Mouse (Mus musculus): ENCODE measurements around the gene Kdm1b.

Gene Kdm1b

DNA sequence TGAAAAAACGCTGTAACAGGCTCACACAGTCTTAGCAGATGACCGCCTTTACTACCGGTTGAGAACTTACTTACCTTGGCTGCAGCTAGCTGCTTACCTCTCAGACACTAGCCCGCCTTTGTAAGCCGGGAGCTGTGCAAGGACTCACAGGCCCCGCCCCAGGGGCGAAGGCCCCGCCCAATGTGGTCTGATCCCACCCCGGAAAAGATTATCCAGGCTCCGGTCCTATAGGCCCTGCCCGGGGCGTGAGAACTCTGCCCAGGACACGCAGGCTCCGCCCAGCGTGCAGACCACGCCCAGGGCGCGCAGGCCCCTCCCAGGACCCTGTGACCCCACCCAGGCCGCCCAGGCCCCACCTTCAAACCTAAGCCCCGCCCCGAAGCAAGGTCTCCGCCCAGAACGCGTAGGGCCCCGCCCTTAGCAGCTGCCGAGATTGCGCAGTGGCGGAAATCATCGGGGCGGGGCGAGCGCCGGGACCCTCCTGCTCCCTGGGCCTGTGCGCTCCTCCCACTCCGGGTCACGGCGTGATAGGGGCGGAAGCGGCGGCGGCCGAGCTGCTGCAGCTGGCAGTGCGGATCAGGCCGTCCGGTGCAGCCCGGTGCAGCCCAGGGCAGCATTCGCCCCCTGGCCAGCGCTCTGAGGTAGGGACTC lies at the start of gene Kdm1b:
Gene Kdm1b (plus strand): TSS at position 470 of the 651 bp plus-strand sequence.
- TF ChIP-seq GATA4 (IDR thresholded peaks at IDR 0.05; ENCODE audit: insufficient replicate concordance, low read length), result peak; percentile 76; the same call in 1 of the 2 replicates

DNA sequence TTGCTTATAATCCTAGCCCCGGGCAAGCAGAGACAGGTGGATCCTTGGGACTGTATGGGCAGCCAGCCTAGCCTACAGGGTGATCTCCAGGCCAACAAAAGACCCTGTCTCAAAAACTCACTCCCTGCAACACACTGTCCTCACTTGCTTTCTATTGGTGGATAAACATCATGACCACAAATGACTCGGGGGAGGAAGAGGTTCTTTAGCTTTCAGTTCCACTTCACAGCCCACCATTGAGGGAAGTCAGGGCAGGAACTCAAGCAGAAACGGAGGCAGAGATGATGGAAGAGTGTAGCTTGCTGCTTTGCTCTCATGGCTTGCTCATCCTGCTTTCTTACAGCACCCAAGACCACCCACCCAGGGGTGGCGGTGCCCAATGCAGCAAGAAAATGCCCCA lies 45.9 kb upstream of the Kdm1b start:
- TF ChIP-seq GATA4 (IDR thresholded peaks at IDR 0.05; ENCODE audit: insufficient replicate concordance, low read length), result no peak

DNA sequence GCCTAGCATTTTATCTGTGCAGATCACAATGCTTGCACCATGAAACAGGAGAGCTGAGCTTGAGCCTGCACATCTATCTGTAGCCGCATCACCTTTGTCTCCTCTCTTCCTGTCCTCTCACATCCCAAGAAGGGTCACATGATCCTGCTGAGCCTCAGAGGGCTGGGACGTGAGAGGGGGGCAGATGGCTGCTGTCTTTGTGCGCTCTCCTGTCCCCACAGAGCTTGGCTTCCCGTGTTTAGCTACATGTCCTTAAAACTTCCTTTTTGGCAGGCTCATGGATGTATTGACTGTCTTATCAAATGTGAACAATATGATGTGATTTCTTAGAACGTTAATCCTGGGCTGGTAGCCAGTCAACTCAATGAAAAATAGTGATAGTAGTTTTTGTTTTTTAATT lies 43.8 kb upstream of the Kdm1b start:
- 0 out of 2 replicates have a peak, but pooled peaks have one; percentile 5 for TF ChIP-seq GATA4 (IDR thresholded peaks at IDR 0.05; ENCODE audit: insufficient replicate concordance, low read length)

DNA sequence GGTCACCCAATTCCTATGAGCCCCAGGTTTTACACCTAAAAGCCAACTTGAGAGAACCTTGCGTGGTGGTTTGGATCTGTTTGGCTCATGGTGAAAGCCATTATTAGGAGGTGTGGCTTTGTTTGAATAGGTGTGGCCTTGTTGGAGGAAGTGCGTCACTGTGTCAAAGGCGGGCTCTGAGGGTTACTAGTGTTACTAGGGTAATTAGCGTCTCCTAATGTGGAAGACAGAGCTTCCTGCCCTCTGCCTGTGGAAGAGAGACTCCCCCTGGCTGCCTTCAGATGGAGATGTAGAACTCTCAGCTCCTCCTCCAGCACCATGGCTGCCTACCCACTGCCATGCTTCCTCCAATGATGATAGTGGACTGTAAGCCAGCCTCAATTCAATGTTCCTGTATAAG lies 41.7 kb upstream of the Kdm1b start:
- TF ChIP-seq GATA4 (IDR thresholded peaks at IDR 0.05; ENCODE audit: insufficient replicate concordance, low read length), result no peak

DNA sequence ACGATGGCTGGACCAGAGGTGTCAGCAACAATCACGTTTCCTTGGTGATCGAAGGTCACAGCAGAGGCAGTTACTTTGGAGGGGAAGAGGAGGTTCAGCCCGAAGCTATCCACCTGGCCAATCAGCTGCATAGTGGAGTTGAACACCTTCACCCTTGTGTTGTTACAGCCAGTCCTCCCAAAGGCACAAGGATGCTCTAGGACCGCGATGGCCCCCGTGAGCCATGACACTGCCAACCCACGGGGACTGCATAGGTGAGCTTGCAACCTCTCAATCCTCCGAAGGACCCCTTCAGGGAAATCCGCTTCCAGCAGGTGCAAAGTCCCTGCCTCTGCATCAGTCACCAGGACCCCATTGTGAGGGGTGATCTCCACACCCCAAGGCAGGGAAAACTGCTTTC lies 29.6 kb upstream of the Kdm1b start:
- no peak for TF ChIP-seq GATA4 (IDR thresholded peaks at IDR 0.05; ENCODE audit: insufficient replicate concordance, low read length)

DNA sequence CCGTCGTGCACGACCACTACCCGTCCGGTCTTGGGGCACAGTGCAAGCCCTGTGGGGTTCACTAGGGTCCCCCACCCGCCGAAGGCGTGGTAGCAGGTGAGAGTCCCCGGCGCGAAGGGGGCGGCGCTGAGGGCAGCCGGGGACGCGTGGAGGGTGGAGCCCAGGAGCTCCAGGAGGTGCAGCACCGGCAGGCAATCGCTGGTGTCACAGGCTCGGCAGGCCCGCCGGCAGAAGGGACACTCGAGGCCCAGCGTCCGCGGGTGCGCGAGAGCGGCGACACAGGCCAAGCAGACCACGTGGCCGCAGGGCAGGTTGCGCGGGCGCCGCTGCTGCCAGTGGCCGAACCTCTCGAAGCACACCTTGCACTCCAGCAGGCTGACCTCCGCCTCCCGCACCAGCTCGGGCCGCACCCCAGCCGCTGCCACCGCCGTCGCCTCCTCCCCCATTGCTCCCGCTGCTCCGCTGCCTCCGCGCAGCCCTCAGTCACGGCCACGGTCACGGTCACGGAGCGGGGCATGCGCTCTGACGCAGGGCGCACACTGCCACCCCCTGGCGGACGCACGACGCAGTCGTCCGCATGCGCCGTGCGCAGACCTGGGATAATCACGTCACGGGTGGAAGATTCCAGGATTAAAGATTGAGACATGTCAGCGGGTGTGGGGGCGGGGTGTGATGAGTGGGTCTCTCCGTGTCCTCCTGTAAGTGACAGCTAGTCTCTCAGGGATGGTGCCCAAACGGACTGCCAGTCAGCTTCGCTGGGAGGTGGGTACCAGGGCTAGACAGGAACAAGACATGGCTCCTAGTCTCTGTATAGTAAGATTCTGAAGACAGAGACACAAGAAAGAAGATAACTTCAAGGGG lies 28.7 kb upstream of the Kdm1b start, which contains the start of gene Nhlrc1:
Gene Nhlrc1 (minus strand): TSS at position 517 of the 861 bp plus-strand sequence.
- TF ChIP-seq GATA4 (IDR thresholded peaks at IDR 0.05; ENCODE audit: insufficient replicate concordance, low read length), result no peak

DNA sequence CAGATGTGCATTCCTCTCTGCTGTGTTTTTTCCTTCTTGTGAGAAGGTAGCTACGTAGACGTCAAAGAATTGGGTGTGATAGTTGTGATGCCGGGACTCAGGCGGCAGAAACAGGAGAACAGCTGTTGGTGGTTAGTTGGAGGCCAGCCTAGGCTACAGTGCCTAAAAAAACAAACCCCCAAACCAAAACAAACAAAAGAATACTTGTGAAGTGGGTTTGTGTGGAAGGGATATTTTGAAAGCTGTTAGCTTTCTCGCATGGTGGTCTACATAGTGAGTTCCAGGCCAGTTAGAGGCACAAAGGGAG lies 28.2 kb upstream of the Kdm1b start:
- no peak for TF ChIP-seq GATA4 (IDR thresholded peaks at IDR 0.05; ENCODE audit: insufficient replicate concordance, low read length)

DNA sequence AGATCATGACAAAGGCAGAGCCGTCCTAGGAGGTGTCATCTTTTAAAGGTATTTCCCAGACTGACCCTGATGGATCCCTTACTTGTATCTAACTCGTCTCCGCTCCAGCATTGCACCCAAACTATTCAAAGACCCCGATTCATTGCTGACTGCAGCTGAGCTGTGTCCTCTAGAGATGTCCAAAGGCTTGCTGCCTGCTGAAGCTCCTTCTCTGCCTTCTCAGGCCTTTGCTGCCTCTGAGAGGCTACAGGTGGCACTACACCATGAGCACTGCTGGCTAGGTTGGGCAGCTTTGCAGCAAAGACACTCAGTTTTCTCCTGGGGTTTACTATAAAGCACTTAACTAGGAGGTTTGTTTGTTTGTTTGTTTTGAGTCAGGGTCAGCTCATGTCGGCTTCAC lies 26.0 kb upstream of the Kdm1b start:
- no peak for TF ChIP-seq GATA4 (IDR thresholded peaks at IDR 0.05; ENCODE audit: insufficient replicate concordance, low read length)

DNA sequence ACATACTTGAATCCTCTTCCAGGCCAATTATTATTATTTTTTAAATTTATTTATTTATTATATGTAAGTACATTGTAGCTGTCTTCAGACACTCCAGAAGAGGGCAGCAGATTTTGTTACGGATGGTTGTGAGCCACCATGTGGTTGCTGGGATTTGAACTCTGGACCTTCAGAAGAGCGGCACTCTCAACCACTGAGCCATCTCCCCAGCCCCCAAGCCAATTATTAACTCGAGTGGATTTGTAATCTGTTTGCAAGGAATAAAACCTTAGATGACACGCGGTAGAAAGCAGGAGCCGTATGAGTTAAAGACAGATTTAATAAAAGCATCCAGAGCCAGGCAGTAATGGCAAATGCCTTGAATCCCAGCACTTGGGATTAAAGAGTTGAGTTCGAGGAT lies 23.5 kb upstream of the Kdm1b start:
- TF ChIP-seq GATA4 (IDR thresholded peaks at IDR 0.05; ENCODE audit: insufficient replicate concordance, low read length), result no peak

DNA sequence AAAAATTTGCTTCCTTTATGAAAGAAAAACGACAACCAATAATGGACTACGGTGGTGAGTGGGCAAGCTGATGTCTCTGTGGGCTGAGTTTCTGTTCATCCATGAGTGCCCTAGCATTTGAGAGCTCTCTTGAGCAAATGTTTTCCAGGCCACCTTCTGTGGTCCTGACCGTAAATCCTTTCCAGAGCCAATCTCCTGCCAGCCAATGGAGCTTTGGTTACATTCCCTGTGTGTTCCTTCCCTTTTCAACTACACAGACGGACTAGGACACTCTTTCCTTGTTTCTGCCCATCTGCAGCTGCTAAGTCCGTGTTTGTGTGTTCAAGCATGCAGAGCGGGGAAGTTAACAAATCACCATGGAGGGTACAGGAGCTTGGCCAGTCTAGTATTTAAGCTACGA lies 22.5 kb upstream of the Kdm1b start:
- TF ChIP-seq GATA4 (IDR thresholded peaks at IDR 0.05; ENCODE audit: insufficient replicate concordance, low read length), result no peak

DNA sequence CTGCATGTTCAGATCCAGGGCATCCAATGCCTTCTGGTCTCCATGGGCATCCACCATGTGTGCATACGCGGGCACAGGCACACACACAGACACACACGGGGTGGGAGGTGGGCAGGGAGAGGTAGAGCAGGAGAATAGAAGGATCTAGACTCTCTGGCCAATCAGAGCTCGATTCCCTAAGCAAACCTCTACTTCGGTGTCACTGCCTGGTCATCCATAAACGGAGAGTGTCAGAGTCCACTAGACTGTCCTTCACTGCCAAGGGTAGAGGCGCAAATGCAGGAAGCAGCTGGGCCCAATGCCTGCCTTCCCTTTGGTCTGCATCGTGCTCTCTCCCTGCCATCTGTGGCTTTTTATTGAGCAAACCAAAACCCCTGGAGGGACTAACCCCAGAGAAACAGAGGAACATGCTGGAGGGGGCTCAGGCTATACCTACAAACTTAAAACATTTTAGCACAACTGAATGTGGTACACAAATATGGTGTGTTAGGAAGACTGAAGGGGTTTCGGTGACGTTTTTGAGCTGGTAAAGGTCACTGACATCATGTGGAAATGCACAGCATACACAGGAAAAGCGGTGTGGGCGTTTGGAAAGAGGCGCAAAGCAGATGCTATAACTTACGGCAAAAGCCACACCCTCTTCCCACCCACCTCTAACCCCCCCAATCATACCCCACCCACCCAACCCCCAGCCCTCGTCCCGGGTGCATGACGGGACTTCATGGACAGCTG lies 12.8 kb upstream of the Kdm1b start:
- no peak for TF ChIP-seq GATA4 (IDR thresholded peaks at IDR 0.05; ENCODE audit: insufficient replicate concordance, low read length)

DNA sequence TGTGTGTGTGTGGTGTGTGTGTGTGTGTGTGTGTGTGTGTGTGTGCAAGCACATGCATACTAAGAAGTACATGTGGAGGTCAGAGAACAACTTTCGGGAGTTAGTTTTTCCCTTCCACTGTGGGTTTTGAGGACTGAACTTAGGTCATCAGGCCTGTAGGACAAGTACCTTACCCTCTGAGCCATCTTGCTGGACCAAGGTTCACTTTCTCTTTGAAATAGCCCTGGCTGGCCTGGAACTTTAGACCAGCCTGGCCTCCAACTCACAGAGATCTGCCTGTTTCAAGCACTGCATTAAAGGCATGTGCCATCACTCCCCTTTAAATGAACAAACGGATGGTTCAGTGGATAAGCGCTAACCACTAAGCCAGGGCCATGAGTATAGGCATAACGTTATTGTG lies 9.7 kb upstream of the Kdm1b start:
- TF ChIP-seq GATA4 (IDR thresholded peaks at IDR 0.05; ENCODE audit: insufficient replicate concordance, low read length), result no peak

DNA sequence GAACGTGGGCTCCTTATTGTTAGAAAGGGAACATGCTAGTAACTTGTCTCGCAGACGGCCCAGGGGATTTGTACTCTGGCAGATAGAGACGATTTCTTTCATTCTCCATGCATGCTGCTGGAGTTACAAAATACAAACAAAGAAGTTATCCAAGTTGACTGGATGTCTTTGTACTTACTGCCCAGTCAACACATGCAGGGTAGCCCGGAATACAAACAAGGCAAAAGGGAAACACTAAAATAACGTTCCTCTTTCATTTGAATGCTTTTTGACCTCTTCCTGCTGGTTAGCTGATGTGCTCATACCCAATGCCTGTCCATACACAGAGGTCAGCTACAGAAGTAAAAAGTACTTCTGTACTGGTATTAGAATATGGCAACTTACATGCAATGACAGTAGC lies 5.4 kb upstream of the Kdm1b start:
- no peak for TF ChIP-seq GATA4 (IDR thresholded peaks at IDR 0.05; ENCODE audit: insufficient replicate concordance, low read length)

DNA sequence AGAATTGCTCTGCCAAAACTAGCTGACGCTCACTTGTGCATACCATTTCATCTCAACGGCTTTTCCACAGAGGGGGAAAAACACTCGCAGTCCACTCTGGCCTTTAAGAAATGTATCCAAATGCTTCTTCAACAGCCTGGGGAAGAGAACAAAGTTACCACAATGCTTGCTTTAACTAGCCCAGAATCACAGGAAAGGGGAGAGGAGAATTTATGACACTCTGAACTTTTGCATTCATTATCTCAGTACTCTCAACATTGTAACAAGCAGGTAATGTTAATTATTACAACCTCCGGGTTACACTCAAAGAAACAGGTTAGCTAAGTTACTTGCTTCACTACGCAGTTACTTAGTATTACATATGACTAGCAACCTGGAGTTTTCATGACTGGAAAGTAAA lies 3.2 kb upstream of the Kdm1b start:
- TF ChIP-seq GATA4 (IDR thresholded peaks at IDR 0.05; ENCODE audit: insufficient replicate concordance, low read length), result no peak

DNA sequence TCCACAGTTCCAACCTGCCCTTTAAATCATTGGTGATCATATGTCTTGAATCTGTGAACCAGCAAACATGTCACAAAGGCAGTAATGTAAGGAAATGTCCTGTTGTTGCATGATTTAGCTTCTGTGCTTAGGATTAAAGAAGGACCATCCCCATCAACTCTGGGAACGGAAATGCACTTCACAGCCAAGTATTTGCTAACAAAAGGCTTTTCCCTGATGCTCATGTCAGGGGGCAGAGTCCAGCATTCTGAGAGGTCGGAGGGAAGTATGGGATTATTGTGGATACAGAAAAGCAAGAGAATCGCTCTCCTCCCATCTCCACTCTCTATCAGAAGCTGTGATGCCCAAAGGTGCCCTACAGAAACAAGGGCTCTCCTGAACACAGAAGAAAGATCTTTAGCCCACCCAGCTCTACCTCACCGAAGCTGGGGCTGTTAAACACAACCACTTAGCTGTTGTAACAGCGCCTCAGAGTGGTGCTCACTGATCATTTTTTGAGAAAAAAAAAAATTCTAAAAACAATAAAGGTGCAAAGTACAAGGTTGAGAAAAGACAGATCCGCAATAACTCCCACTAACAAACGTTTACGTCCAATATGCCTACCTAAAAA lies 1.2 kb upstream of the Kdm1b start:
- no peak for TF ChIP-seq GATA4 (IDR thresholded peaks at IDR 0.05; ENCODE audit: insufficient replicate concordance, low read length)

Data from liver, adult (tissue).